Mouse (Mus musculus) right cerebral cortex, postnatal 10 days (tissue): ENCODE results near the gene Pde3a.
A peak's percentile ranks its signal among the peaks of the same experiment; 100 is the strongest.

Source experiments
- DNase-seq, 2 experiments: peaks; one replicate each; pipeline ENCODE4 v3.0.0; 2021; ENCODE audit warnings: low spot score in 2 of 2

The Pde3a gene

GRCm38 (mm10) chr6:141404649-141405048 lies 155.6 kb downstream of the Pde3a start:
- no peak for DNase-seq

- DNase-seq, result no peak
Measured at GRCm38 (mm10) chr6:141405496-141405895, 156.4 kb downstream of the Pde3a start.

DNA sequence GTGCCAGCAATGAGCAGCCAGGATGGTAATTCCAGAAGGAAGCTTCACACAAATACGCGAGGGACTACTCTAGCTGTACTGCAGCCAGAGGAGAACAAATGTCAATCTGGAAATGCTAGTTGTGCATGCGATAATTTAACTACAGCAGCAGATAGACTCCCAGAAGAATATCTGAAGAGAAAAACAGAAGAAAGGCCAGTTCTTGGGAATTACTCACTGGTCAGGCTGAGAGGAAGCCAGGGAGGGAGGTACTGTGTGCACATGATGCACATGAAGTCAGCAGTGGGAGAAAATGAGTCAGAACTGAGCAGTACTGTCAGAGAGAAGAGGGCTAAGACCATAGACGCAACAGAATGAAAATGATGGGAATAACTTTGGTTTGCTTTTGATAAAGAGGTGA lies 159.7 kb downstream of the Pde3a start:
- no peak for DNase-seq

DNA sequence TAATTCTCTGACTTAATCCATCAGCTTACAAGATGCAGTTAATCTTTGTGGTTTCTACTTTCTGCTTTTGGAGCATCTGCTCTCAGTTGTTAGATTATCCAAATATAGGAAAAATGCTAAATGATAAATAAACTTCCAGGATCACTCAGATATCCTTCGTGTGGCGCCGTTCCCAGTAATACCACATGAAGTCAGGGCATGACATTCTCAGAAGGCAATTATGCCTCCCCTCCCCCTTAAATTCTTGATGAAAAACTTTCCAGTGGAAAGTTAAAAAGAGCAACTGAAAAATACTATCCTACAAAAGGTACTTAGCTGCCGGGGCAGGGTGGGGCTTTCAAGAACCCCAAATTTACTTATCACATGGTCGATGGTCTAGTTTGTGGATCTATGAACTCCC lies 161.8 kb downstream of the Pde3a start:
- no peak for DNase-seq

- no peak for DNase-seq
Measured at GRCm38 (mm10) chr6:141425114-141425513, 176.0 kb downstream of the Pde3a start.

DNA sequence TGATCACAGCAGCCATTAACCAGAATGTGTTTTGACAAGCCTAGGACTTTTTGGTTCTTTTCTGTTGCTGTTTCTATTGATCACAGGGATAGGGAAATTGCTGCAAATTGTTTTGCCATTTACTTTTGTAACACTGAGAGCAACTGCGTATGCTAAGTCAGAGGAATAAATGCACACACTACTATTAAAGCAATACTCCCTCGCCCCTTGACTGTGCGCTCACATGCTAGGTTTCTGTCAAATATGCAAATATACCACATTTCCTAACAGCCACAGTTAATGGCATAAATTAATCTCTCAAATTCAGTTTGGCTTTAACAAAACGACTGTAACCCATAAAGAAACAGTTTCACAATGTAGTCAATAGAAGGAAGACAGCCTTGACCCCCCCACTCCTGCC lies 179.5 kb downstream of the Pde3a start:
- no peak for DNase-seq

DNA sequence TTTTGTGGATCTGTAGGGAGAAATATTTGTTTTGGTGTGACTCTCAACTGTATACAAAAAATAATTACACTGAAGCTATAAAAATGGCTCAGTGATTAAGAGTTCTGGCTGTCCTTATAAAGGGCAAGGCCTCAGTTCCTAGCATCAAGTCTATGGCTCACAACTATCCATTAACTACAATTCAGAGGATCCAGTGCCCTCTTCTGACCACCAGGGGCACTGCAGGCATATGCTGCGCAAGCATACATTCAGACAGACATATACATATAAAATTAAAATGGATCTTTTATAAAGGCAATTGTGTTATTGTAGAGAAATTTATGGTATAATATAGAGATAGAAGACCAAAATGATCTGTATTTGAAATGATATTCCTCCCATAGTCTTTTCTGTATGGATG lies 181.1 kb downstream of the Pde3a start:
- DNase-seq, result no peak

DNA sequence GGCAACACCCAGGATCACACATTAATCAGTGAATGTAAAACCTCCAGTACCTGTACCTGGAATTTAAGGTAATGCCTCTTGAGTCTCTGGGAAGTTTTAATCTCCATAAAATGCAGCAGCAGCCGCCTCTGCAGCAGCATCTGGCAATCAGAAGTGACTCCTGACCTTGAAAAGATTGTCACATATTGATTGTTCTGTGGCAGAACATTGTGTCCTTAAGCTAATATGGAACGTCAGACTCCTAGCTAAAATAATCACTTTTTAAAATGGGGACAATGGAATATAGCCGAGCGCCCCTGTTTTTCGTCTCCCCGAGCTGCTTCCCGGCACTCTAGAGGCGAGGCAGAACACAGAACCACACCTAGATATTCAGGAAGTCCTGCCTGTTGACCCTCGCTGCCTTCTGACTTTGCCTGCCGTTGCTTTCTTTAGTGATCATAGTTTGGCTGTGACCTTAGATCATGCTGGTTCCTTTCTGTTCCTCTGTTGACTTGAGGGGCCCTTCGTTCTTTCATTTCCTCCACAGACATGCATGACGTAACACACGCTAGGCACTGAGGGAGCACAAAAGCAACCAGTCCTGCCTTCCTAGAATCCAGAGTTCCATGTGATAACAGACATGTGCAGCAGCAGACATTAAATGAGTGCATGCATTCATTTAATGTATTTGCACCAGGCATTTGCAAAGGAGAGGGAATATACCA lies 183.4 kb downstream of the Pde3a start:
- DNase-seq, result no peak

DNA sequence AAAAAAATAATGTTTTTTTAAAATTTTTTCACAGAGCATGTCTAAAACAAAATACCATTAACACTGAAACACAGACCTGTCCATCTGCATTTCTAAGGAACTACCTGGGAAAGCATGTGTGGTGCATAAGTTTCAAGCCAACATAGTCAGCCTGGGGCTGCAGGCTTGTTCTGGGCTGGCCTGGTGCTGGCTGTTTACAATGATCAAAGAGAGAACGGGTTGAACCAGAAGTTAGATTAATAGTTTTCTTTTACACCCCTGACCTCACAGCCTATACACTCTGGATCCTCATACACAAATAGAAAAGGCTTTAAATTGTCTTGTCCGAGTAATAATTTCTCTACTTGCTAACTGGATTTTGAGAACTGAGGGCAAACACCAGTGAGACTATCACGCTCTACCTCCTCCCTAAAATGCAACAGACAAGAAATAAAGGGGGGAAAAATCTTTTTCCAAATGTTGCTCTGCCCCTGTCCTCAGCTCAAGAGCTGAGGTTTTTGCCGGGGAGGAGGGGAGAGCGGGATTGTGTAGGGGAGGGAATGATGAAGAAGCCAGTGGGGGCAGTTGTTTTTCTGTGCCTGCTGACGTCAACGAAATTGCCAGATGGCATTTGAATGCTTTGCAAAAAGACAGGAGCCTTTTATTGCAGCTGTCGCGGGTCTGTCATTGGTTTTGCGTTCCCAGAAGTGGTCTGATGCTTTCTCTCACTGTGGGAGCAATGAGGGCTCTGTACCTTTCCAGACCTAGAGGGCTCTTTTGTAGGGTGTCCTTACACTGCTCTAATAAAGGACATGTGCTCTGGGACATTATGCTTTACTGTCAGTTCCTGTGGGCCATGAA lies 185.1 kb downstream of the Pde3a start:
- peak; percentile 53 to 69 for DNase-seq

DNA sequence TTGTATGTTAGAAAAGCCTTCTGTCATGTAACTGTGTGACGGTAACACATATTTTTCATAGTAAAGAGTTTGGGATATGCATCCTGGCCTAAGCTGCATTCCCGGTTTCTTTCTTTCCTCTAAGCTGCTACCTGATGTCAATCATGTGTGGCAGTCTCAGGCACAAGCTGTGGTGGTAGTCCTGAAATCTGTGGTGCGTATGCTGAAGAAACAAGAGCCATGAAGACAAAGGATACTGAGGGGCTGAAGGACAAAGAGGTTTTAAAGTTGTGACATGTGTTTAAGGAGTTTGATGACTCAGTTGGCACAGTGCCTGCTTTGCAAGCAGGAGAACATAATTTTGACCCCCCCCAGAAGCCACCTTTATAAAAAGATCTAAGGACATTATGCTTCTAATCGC lies 186.1 kb downstream of the Pde3a start:
- DNase-seq, result no peak

GRCm38 (mm10) chr6:141439965-141440364 lies 190.9 kb downstream of the Pde3a start:
- no peak for DNase-seq

DNA sequence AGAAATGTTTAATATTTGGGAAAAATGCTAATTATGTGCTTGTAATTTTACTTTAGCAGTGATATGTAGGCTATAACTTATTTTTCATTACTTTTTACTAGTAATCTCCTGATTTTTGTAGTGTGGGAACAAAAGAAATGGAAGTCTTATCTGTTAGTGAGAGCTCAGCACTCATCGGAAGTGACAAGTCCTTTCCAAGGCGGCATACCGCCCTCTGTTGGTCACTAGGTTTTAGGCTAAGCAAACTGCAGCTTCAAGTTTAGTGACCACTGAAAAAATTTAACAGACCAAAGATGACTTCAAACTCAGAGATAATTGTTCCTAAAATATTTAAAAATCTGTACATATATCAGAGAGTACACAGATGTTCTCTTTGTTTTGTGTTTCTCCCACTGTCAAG lies 198.5 kb downstream of the Pde3a start:
- peak; percentile 66 to 82 for DNase-seq

- no peak for DNase-seq
Measured at GRCm38 (mm10) chr6:141448886-141449285, 199.8 kb downstream of the Pde3a start.

- no peak for DNase-seq
Measured at GRCm38 (mm10) chr6:141455335-141455734, 206.3 kb downstream of the Pde3a start.

- DNase-seq, result no peak
Measured at GRCm38 (mm10) chr6:141456591-141456990, 207.5 kb downstream of the Pde3a start.

GRCm38 (mm10) chr6:141470251-141470650 lies 221.2 kb downstream of the Pde3a start:
- no peak for DNase-seq

- no peak for DNase-seq
Measured at GRCm38 (mm10) chr6:141474223-141474622, 225.2 kb downstream of the Pde3a start.

- DNase-seq, result no peak
Measured at GRCm38 (mm10) chr6:141474696-141475095, 225.6 kb downstream of the Pde3a start.

DNA sequence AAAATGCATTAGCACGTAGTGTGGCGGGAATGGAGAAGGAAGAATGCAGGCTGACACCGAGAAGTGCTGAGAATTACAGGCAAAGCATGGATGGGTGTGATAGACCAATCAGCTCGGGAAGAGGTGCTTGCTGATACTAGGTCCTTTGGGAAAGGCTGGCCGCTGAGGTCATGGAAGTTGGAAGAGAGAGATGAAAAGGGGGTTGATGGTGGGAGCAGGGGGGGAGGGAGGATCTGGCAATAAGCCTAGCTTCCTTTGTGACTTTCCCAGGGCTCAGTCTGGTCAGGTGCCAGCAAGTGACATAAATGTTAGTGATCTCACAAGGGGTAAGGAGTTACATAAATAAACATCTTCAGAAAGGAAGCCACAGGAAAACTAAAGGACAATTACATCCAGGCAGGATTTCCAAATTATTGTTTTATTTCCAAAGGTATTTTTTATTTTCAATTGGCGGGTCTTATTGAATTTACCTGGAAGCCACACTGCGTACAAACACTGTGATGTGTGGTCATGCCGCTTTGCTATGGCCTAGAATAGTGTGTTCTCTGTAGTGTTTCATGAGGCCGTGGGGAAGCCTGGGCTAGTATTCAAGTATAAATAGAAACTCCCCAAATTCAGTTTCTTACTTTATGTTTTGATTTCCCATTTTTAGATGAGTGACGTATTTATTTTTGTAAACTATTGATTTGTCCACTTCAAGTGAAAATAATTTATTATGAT lies 236.4 kb downstream of the Pde3a start:
- peak; percentile 25 to 27 for DNase-seq

DNA sequence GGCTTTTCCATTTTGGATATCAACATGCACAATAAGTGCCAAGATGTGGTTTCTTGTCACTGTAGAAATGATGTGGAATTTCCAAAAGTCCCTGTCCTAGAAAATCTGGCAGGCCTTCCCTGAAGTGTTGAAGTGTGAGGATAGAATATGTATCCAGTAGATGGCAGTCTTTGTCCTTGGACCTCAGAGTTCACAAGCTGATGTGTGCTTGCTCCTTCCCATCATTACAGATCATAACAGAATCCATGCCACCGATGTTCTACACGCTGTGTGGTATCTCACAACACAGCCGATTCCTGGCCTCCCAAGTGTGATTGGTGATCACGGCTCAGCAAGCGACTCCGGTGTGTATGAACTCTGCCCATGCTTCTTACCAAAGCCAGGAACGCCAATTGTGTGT lies 238.2 kb downstream of the Pde3a start:
- peak; percentile 29 to 31 for DNase-seq

GRCm38 (mm10) chr6:141488619-141489018 lies 239.6 kb downstream of the Pde3a start:
- peak; percentile 36 to 67 for DNase-seq

DNA sequence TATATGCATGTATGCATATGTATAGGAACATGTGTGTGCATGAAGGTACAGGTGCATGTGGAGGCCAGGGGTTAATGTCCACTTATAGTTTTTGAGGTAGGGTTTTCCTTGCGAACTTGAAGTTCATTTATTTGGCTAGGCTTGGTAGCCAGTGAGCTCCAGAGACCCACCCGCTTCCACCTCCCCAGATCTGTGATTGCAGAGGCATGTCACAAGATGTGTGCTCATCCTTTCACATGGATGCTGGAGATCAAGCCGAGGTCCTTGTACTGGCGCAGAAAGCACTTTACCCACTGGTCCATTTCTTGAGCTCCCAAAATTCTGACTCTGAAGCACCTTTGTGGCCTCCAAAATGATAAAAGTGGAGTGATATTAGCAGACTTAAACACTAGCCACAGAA lies 245.8 kb downstream of the Pde3a start:
- no peak for DNase-seq
